Mouse (Mus musculus): Measurements from ENCODE around the gene Arhgap8. TPM values are rescaled to one million over a fixed set of nuclear protein-coding genes. Genes with fewer than 3 reads are reported as not detected.
A peak's percentile ranks its signal among the peaks of the same experiment; 100 is the strongest.

Arhgap8 gene
- polyA plus RNA-seq, 1 experiment from 2014 or later, result 0.34 TPM

DNA sequence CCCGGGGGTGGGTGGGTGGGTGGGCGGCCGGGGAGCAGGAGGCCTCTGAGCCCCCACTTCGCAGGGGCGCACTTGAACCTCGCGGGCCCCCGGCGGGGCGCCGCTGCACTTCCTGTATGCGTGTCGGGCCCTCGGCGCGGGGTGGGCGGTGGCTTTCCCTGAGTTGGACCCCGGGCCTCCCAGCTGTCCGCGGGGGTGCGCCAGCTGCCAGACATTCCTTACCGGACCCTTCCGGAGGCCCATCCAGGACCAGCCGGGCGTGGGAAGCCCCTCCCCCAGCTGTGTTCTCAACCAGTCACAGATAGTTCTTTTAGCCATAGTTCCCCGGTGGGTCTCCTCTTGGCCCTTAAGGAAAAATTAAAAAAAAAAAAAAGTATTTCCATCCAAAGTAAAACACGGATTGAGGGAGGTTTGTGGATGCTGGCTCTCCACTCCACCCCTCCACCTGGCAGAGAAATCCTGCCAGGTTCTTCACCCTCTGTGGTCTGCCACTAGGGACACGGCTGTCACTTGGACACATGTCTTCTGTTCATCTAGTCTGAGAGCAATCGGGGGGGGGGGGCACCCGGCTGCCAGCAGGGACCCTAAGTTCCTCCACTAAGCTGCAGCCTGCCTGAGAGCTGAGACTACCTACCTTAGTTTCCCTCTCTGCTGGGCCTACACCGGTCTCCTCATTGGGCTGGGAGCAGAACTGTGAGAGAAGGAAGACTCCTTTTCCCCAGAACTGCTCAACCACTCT lies 38.2 kb upstream of the Arhgap8 start:
- Histone ChIP-seq H3K4me2 (peak overlapping the region; percentile 96), H3K9me3 (replicated peaks) (no peaks in the 10 kb centered on the region), H3K27ac (no peak overlapping the region), H3K9ac (peak overlapping the region; percentile 68), H3K36me3 (ENCODE audit: poor library complexity, severe bottlenecking) (no peaks in the 10 kb centered on the region), H3K27me3 (peaks cover 40% of the 10 kb centered on the region), H3K4me1 (peaks cover 15% of the 10 kb centered on the region), H3K4me3 (peak overlapping the region; percentile 52)
- 0 out of 2 replicates have a peak, but pooled peaks have one; percentile 31 for ATAC-seq
- 2% methylated on average over 31 of the region's 31 CpGs for WGBS

DNA sequence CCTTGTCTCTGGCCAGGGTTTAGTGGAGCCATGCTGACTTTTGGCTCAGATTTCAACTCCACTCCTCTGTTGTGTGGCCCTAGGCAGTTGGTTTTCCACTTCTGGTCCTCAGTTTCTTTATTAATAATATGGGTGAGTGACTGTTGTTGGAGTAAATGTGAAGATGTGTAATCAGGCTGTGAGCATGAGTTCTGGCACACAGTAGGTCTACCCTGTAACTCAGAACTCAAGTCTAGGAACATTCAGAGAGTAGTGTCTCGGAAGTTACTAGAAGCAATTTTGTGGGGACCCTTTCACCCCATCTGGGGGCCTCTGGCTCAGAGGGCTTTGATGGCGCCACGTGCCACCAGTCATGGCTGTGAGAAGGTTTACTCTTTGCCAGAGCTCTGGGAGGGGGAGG lies 37.6 kb upstream of the Arhgap8 start:
- Histone ChIP-seq H3K36me3 (ENCODE audit: poor library complexity, severe bottlenecking) (no peaks in the 10 kb centered on the region), H3K4me2 (peak overlapping the region; percentile 96; the same call in 1 of the 2 replicates), H3K4me3 (no peak overlapping the region), H3K9me3 (replicated peaks) (no peaks in the 10 kb centered on the region), H3K4me1 (peaks cover 15% of the 10 kb centered on the region), H3K27ac (no peak overlapping the region), H3K27me3 (peaks cover 40% of the 10 kb centered on the region), H3K9ac (no peak overlapping the region)
- WGBS, result 65% methylated on average over 3 of the region's 3 CpGs
- ATAC-seq, result no peak

DNA sequence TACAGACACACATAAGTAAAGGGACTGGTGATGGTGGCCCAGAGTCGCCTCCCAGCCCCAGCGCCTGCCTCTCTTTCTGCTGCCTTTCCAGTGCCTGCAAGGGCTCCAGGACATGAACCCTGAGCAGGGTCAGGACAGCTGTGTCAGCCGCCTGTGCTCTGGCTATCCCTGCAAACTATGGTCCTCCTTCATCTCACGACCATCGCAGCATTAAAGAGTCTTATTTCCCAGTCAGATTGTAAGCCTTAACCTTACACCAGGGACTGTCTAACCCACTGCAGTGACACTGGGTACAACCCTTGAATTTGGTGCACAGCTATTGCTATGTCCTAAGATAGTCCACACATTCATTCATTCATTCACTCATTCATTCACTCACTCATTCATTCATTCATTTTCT lies 37.0 kb upstream of the Arhgap8 start:
- no peaks in the 10 kb centered on the region for H3K36me3 ChIP-seq (ENCODE audit: poor library complexity, severe bottlenecking)
- H3K4me3 ChIP-seq, result no peak overlapping the region
- H3K9ac ChIP-seq, result peak overlapping the region; percentile 26; the same call in 1 of the 2 replicates
- H3K27ac ChIP-seq, result no peak overlapping the region
- 78% methylated on average over 5 of the region's 5 CpGs for WGBS
- peaks cover 40% of the 10 kb centered on the region for H3K27me3 ChIP-seq
- H3K4me2 ChIP-seq, result no peak overlapping the region
- H3K4me1 ChIP-seq, result peaks cover 15% of the 10 kb centered on the region
- no peaks in the 10 kb centered on the region for H3K9me3 ChIP-seq (replicated peaks)
- ATAC-seq, result no peak

DNA sequence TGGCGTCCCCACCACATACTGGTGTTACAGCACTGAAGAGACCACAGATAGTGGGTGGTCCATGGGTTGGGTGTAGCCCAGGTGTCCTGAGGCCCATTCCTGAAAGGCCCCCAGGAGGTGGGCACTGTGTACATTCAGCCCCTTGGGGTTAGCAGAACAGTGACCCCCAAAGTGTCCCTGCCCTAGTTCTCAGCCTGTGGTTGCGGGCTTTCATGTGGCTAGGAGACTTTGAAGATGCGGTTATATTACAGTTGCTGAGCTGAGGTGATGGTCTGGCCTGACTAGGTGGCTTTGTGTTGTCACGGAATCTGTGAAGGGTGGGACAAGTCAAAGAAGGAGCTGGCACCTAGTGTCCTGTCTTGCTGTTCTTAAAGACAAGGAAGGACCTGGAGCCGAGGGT lies 35.3 kb upstream of the Arhgap8 start:
- Histone ChIP-seq H3K9me3 (replicated peaks) (no peaks in the 10 kb centered on the region), H3K4me1 (peaks cover 15% of the 10 kb centered on the region), H3K27me3 (peaks cover 39% of the 10 kb centered on the region), H3K9ac (no peak overlapping the region), H3K4me3 (no peak overlapping the region), H3K27ac (no peak overlapping the region), H3K4me2 (no peak overlapping the region), H3K36me3 (ENCODE audit: poor library complexity, severe bottlenecking) (no peaks in the 10 kb centered on the region)
- ATAC-seq, result no peak
- 66% methylated on average over 5 of the region's 5 CpGs for WGBS

DNA sequence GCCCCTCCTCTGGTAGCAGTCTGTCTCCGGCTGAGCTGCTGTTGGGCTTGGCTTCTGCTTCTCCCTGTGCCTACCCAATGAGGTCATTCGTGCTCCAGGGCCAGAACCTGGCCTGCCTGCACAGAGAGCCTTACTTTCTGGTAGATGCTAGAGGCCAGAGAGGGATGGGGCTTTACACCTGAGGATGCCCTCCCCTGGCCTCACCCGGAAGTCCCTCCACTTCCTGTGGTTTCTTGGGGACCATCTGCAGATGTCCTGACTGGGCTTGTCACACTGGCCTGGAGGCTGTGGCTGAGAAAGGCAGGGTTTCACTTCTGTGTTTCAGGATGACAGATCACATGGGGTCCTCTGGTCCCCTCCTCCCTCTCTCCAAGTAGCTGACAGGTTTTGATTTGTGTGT lies 34.4 kb upstream of the Arhgap8 start:
- Histone ChIP-seq H3K27me3 (peaks cover 30% of the 10 kb centered on the region), H3K4me3 (no peak overlapping the region), H3K36me3 (ENCODE audit: poor library complexity, severe bottlenecking) (no peaks in the 10 kb centered on the region), H3K9ac (no peak overlapping the region), H3K27ac (no peak overlapping the region), H3K9me3 (replicated peaks) (no peaks in the 10 kb centered on the region), H3K4me2 (no peak overlapping the region), H3K4me1 (peaks cover 14% of the 10 kb centered on the region)
- no peak for ATAC-seq
- 77% methylated on average over 3 of the region's 3 CpGs for WGBS

DNA sequence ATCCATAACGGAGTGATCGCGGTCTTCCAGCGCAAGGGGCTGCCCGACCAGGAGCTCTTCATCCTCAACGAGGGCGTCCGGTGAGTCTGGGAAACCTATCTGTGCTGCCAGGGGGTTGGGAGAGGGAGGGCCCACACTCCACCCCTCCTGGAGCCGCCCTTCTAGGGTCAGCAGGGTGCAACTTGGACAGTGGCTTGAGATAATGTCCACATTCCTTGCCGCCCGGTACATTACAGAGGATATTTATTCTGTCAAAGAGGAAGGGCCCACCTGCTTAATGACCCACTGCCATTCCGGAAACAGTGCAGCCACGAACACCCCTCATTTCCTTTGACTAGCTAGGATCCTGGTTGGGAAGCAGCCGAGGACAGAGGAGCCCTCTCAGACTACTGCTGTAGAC lies 31.9 kb upstream of the Arhgap8 start:
- ATAC-seq, result no peak
- no peak overlapping the region for H3K4me3 ChIP-seq
- H3K36me3 ChIP-seq (ENCODE audit: poor library complexity, severe bottlenecking), result no peaks in the 10 kb centered on the region
- no peak overlapping the region for H3K9ac ChIP-seq
- H3K4me2 ChIP-seq, result no peak overlapping the region
- WGBS, result 76% methylated on average over 14 of the region's 14 CpGs
- peaks cover 8% of the 10 kb centered on the region for H3K27me3 ChIP-seq
- H3K9me3 ChIP-seq (replicated peaks), result no peaks in the 10 kb centered on the region
- no peak overlapping the region for H3K27ac ChIP-seq
- H3K4me1 ChIP-seq, result no peaks in the 10 kb centered on the region

DNA sequence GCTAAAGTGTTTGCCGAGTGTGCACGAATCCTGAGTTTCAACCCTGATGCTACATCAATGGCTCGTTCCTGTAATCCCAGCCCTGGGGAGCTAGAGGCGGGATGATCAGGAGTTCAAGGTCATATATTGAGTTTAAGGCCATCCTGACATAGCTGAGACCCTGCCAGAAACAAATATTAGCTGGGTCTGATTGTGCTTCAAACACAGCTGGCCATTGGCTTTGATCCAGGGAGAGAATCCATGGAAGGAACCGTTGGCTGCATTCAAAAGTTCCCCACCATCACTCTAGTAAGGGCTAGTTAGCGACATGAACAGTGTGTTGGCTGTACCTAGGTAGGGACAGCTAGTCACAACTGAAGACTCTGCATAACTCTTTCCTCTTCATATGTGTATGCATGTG lies 30.5 kb upstream of the Arhgap8 start:
- WGBS, result 82% methylated on average over 6 of the region's 6 CpGs
- Histone ChIP-seq H3K9me3 (replicated peaks) (no peaks in the 10 kb centered on the region), H3K27ac (no peak overlapping the region)

DNA sequence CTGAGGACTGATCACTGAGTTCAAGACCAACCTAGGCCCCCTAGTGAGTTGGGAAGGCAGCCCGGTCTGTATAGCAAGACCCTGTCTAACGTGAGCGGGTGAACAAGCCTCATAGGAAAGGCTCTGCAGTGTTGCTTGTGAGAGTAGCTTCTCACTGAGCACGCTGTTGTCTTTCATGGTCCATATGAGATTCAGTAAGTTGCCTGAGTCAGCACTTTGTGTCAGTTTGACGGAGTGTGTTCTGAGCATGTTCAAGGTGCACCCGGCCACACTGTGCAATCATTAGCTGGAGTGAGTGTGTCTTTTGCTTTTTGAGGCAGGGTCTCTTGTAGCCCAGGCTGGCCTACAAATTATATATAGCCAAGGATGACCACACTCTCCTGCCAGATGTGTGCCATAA lies 28.3 kb upstream of the Arhgap8 start:
- no peak overlapping the region for H3K9ac ChIP-seq
- no peaks in the 10 kb centered on the region for H3K36me3 ChIP-seq (ENCODE audit: poor library complexity, severe bottlenecking)
- no peaks in the 10 kb centered on the region for H3K4me1 ChIP-seq
- WGBS, result 93% methylated on average over 6 of the region's 6 CpGs
- no peaks in the 10 kb centered on the region for H3K27me3 ChIP-seq
- H3K27ac ChIP-seq, result no peak overlapping the region
- no peaks in the 10 kb centered on the region for H3K9me3 ChIP-seq (replicated peaks)
- no peak overlapping the region for H3K4me2 ChIP-seq
- ATAC-seq, result no peak
- H3K4me3 ChIP-seq, result no peak overlapping the region

More for the DNA sequence above, 30.5 kb upstream of the Arhgap8 start:
- H3K27me3 ChIP-seq, result no peaks in the 10 kb centered on the region
- no peak overlapping the region for H3K4me2 ChIP-seq
- no peak overlapping the region for H3K4me3 ChIP-seq
- ATAC-seq, result no peak
- H3K9ac ChIP-seq, result no peak overlapping the region
- H3K4me1 ChIP-seq, result no peaks in the 10 kb centered on the region
- no peaks in the 10 kb centered on the region for H3K36me3 ChIP-seq (ENCODE audit: poor library complexity, severe bottlenecking)

DNA sequence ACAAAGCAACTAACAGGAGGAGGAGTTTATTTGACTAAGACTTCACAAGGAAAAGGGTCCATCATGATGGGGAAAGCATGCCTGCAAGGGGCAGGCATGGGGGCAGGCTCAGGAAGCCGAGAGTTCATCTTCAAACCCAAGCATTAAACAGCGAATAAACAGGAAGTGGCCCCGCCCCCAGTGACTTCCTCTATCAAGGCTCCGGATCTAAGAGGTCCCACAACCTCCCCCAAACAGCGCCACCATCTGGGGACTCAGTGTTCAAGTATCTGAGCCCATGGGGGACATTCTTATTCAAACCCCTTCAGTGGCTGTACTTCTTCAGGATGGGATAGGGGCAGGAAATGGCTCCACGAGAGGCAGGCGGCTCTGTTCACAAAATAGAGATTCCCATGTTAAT lies 27.2 kb upstream of the Arhgap8 start:
- Histone ChIP-seq H3K27ac (no peak overlapping the region), H3K4me2 (no peak overlapping the region), H3K27me3 (no peaks in the 10 kb centered on the region), H3K4me1 (no peaks in the 10 kb centered on the region), H3K4me3 (no peak overlapping the region), H3K36me3 (ENCODE audit: poor library complexity, severe bottlenecking) (no peaks in the 10 kb centered on the region), H3K9ac (no peak overlapping the region), H3K9me3 (replicated peaks) (no peaks in the 10 kb centered on the region)
- ATAC-seq, result no peak
- 93% methylated on average over 7 of the region's 7 CpGs for WGBS

DNA sequence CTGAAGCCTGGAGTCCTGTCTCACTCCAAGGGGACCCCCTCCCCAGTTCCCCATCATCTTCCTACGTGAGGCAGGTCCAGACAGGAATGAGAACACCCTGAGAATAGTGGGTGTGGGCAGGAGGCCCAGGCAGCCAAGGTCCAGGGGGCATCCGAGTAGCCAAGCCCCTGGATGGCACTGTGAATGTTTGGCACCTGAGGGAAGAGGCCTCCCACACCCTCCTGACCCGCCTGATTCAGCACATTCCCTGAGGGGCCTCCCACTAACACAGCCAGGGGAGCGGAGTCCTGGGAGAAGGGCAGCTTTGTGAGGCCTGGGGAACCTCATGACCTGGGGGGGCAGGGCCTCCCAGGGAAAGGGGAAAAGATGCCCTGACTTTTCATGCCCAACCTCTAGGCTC lies 23.8 kb upstream of the Arhgap8 start:
- H3K4me1 ChIP-seq, result no peaks in the 10 kb centered on the region
- no peak overlapping the region for H3K4me3 ChIP-seq
- no peaks in the 10 kb centered on the region for H3K36me3 ChIP-seq (ENCODE audit: poor library complexity, severe bottlenecking)
- no peak overlapping the region for H3K27ac ChIP-seq
- H3K4me2 ChIP-seq, result no peak overlapping the region
- H3K9ac ChIP-seq, result no peak overlapping the region
- no peak for ATAC-seq
- H3K9me3 ChIP-seq (replicated peaks), result no peaks in the 10 kb centered on the region
- 77% methylated on average over 4 of the region's 4 CpGs for whole genome bisulfite sequencing
- no peaks in the 10 kb centered on the region for H3K27me3 ChIP-seq

DNA sequence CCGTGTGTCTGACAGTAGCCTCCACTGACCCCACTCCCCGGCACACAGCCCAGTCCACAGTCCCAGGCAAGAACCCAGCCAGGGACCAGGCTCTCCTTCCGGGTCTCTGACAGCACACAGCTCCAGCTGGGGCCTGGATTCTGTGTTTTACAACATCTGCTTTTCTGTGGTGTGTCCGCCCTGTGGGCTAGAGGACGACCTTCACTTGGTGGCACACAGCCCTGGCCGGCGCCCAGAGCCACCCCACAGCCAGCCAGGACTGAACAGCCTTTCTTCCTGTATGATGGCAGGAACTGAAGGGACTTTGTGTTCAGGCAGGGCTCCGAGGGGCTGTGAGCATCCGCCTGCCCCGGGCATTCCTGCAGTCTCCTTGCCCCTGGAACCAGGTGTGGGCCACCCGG lies 22.2 kb upstream of the Arhgap8 start:
- Histone ChIP-seq H3K9ac (no peak overlapping the region), H3K27ac (no peak overlapping the region), H3K4me3 (no peak overlapping the region), H3K36me3 (ENCODE audit: poor library complexity, severe bottlenecking) (no peaks in the 10 kb centered on the region), H3K4me2 (no peak overlapping the region), H3K4me1 (no peaks in the 10 kb centered on the region), H3K27me3 (no peaks in the 10 kb centered on the region), H3K9me3 (replicated peaks) (no peaks in the 10 kb centered on the region)
- no peak for ATAC-seq
- WGBS, result 78% methylated on average over 11 of the region's 11 CpGs

DNA sequence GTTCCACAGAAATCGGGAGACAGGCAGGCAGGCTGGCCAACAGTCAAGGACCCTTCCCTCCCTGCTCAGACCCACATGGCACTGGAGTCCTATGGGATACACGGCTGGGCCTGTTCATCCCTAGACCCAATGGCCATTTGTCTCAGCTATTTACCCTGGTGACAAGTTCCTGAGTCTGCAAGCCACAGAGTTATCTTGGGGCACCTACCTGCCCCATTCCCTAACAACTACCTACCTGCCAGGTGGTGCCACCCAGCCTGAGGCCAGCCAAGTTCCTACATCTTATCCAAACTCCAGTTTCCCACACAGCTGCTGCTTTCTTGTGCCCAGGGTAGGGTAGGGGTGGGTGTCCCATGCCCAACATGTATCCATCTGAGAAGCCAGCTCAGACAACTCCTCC lies 21.7 kb upstream of the Arhgap8 start:
- Histone ChIP-seq H3K4me2 (no peak overlapping the region), H3K9ac (no peak overlapping the region), H3K36me3 (ENCODE audit: poor library complexity, severe bottlenecking) (no peaks in the 10 kb centered on the region), H3K27ac (no peak overlapping the region), H3K27me3 (no peaks in the 10 kb centered on the region), H3K9me3 (replicated peaks) (no peaks in the 10 kb centered on the region), H3K4me3 (no peak overlapping the region), H3K4me1 (no peaks in the 10 kb centered on the region)
- WGBS, result 88% methylated on average over 2 of the region's 2 CpGs
- no peak for ATAC-seq
